Mouse (Mus musculus): ENCODE measurements around the gene AC161166.1. TPM values are rescaled to one million over a fixed set of nuclear protein-coding genes. Genes with fewer than 3 reads are reported as not detected.

The AC161166.1 gene
- polyA plus RNA-seq, 1 experiment from 2014 or later = not detected

DNA sequence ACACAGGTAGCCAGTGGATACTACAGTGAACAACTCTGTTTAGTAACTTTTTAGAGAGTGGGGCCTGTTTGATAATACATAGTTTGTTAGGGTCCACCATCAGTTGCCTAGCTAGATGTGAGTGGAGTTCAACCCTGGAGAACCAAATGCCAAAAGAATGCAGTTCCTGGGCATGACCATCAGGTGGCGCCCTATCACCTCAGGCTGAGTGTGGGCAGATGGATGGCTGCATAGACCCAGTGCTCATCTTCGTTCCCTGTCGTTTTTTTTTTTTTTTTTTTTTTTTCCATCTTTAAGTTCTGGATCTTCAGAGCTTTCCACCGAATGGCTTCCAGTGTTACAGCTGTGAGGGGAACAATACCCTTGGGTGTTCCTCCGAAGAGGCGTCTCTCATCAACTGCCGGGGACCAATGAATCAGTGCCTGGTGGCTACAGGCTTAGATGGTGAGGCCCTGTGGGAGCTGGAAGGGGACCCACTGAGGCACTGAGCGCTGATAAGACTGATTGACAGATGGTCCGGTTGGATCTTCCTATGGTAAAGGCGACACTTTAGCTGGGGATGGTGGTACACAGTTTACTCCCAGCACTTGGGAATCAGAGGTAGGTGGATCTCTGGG, 38.2 kb downstream of the AC161166.1 start:
- TF ChIP-seq EP300 (IDR thresholded peaks at IDR 0.05; ENCODE audit: low read depth) (no peak), CTCF (IDR thresholded peaks at IDR 0.05; ENCODE audit: low read depth) (peak; percentile 94)
- H3K4me3 ChIP-seq (ENCODE audit: low read depth, low read length) = no peak overlapping the region
- peaks cover 3% of the 10 kb centered on the region for H3K36me3 ChIP-seq (replicated peaks; ENCODE audit: insufficient read depth, low read length)
- no peak overlapping the region for H3K27ac ChIP-seq (ENCODE audit: low read depth)
- H3K9ac ChIP-seq (replicated peaks) = no peak overlapping the region
- peaks cover 3% of the 10 kb centered on the region; the same call in 1 of the 2 replicates for H3K9me3 ChIP-seq (ENCODE audit: low read length)
- no peak overlapping the region for H3K4me2 ChIP-seq (ENCODE audit: low read depth, low read length)
- ATAC-seq = peak; percentile 63
- H3K27me3 ChIP-seq (ENCODE audit: insufficient read depth, low read length) = no peaks in the 10 kb centered on the region; the same call in 1 of the 2 replicates
- WGBS (ENCODE audit: insufficient replicate concordance) = 58% methylated on average over 10 of the region's 10 CpGs
- no peaks in the 10 kb centered on the region for H3K4me1 ChIP-seq (ENCODE audit: insufficient read depth)
- peak; percentile 80 for DNase-seq

DNA sequence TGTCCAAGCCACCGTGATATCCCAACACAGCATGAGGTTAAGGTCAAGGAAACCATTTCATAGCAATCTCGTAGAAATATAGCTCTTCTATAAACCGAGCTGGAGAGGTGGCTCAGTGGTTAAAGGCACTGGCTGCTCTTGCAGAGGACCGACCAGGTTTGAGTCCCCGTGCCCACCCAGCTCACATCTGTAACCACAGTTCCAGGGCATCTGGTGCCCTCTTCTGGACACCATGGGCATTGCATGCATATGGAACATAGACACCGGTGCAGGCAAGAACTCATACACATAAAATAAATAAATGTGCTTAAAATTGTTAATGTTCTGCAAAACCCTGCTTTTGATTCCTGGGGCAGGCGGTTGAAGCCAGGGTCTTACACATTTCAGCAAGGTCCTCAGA, 39.3 kb downstream of the AC161166.1 start:
- no peak overlapping the region for H3K4me2 ChIP-seq (ENCODE audit: low read depth, low read length)
- H3K4me1 ChIP-seq (ENCODE audit: insufficient read depth) = no peaks in the 10 kb centered on the region
- WGBS (ENCODE audit: insufficient replicate concordance) = 75% methylated on average over 7 of the region's 7 CpGs
- H3K27me3 ChIP-seq (ENCODE audit: insufficient read depth, low read length) = no peaks in the 10 kb centered on the region
- TF ChIP-seq CTCF (IDR thresholded peaks at IDR 0.05; ENCODE audit: low read depth) = peak; percentile 83
- TF ChIP-seq EP300 (IDR thresholded peaks at IDR 0.05; ENCODE audit: low read depth) = no peak
- DNase-seq = peak; percentile 53
- H3K27ac ChIP-seq (ENCODE audit: low read depth) = no peak overlapping the region
- no peak overlapping the region for H3K9ac ChIP-seq (replicated peaks)
- peaks cover 9% of the 10 kb centered on the region for H3K36me3 ChIP-seq (replicated peaks; ENCODE audit: insufficient read depth, low read length)
- ATAC-seq = no peak
- H3K4me3 ChIP-seq (ENCODE audit: low read depth, low read length) = no peak overlapping the region
- peaks cover 3% of the 10 kb centered on the region; the same call in 1 of the 2 replicates for H3K9me3 ChIP-seq (ENCODE audit: low read length)

DNA sequence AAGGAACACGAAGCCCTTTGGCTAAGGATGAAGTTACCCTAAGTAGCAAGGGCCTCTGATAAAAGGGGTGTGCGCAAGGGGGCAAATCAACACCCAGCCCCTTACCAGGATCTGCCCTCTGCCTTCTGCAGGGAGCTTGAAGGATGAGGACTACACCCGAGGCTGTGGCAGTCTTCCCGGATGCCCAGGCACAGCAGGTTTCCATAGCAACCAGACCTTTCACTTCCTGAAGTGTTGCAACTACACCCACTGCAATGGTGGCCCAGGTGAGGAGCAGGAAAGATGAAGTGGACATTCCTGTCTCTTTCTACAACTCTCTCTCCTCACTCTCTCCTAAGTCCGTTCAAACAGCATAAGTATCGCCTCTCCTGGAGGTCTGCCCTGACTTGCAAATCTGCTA, 39.8 kb downstream of the AC161166.1 start:
- TF ChIP-seq CTCF (IDR thresholded peaks at IDR 0.05; ENCODE audit: low read depth) (no peak), EP300 (IDR thresholded peaks at IDR 0.05; ENCODE audit: low read depth) (no peak)
- Histone ChIP-seq H3K9me3 (ENCODE audit: low read length) (no peaks in the 10 kb centered on the region), H3K4me3 (ENCODE audit: low read depth, low read length) (no peak overlapping the region), H3K4me1 (ENCODE audit: insufficient read depth) (no peaks in the 10 kb centered on the region), H3K36me3 (replicated peaks; ENCODE audit: insufficient read depth, low read length) (peaks cover 9% of the 10 kb centered on the region), H3K4me2 (ENCODE audit: low read depth, low read length) (no peak overlapping the region), H3K27ac (ENCODE audit: low read depth) (no peak overlapping the region), H3K9ac (replicated peaks) (no peak overlapping the region), H3K27me3 (ENCODE audit: insufficient read depth, low read length) (no peaks in the 10 kb centered on the region)
- ATAC-seq (no peak), DNase-seq (no peak)
- WGBS (ENCODE audit: insufficient replicate concordance) = 78% methylated on average over 6 of the region's 6 CpGs

DNA sequence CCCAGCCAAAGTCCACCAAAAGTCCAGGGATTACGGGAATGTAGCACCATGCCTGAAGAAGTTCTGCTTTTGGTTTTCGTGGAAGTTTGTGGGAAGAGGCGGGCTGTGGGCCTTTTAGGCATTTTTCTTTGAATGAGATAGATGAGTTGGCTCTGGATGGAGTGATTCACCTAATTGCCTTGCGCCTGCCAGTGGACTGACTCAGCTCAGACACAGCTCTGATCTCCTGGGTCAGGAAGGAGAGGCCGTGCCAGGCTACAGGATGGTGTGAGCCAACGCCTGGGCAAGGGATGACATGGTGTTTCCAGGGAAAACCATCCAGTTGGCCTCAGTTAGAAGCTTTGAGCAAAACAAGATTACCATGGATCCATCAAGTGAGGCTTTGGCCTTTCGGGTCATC, 41.9 kb downstream of the AC161166.1 start:
- no peaks in the 10 kb centered on the region for H3K27me3 ChIP-seq (ENCODE audit: insufficient read depth, low read length)
- 84% methylated on average over 7 of the region's 7 CpGs for WGBS (ENCODE audit: insufficient replicate concordance)
- H3K27ac ChIP-seq (ENCODE audit: low read depth) = no peak overlapping the region
- TF ChIP-seq CTCF (IDR thresholded peaks at IDR 0.05; ENCODE audit: low read depth) = no peak
- no peak for TF ChIP-seq EP300 (IDR thresholded peaks at IDR 0.05; ENCODE audit: low read depth)
- H3K4me2 ChIP-seq (ENCODE audit: low read depth, low read length) = no peak overlapping the region
- H3K4me1 ChIP-seq (ENCODE audit: insufficient read depth) = no peaks in the 10 kb centered on the region
- no peak for DNase-seq
- no peak for ATAC-seq
- peaks cover 9% of the 10 kb centered on the region for H3K36me3 ChIP-seq (replicated peaks; ENCODE audit: insufficient read depth, low read length)
- H3K9ac ChIP-seq (replicated peaks) = no peak overlapping the region
- H3K4me3 ChIP-seq (ENCODE audit: low read depth, low read length) = no peak overlapping the region
- H3K9me3 ChIP-seq (ENCODE audit: low read length) = no peaks in the 10 kb centered on the region

DNA sequence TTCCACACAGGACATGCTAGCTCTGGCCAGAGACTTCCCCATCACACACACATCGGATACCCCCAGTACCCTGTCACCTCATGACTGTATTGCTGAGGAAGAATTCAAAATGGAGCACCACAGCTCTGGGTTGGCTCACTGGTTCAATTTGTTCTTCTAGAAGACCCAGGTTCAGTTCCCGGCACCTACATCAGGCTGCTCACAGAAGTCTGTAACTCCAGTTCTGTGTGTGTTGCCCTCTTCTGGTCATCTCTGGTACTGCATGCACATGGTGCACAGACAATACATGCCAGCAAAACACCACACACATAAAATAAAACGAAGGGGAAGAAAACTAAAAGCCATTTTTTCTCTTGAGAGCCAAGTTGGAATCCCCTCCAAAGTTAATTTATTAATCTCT, 43.1 kb downstream of the AC161166.1 start:
- no peaks in the 10 kb centered on the region for H3K9me3 ChIP-seq (ENCODE audit: low read length)
- no peaks in the 10 kb centered on the region for H3K4me1 ChIP-seq (ENCODE audit: insufficient read depth)
- H3K27ac ChIP-seq (ENCODE audit: low read depth) = no peak overlapping the region
- peaks cover 7% of the 10 kb centered on the region for H3K36me3 ChIP-seq (replicated peaks; ENCODE audit: insufficient read depth, low read length)
- TF ChIP-seq CTCF (IDR thresholded peaks at IDR 0.05; ENCODE audit: low read depth) (peak; percentile 73), EP300 (IDR thresholded peaks at IDR 0.05; ENCODE audit: low read depth) (no peak; the same call in 1 of the 2 replicates)
- ATAC-seq = no peak
- peak; percentile 36 for DNase-seq
- 85% methylated on average over 3 of the region's 3 CpGs for WGBS (ENCODE audit: insufficient replicate concordance)
- no peak overlapping the region for H3K9ac ChIP-seq (replicated peaks)
- no peak overlapping the region for H3K4me2 ChIP-seq (ENCODE audit: low read depth, low read length)
- no peak overlapping the region for H3K4me3 ChIP-seq (ENCODE audit: low read depth, low read length)
- no peaks in the 10 kb centered on the region for H3K27me3 ChIP-seq (ENCODE audit: insufficient read depth, low read length)

DNA sequence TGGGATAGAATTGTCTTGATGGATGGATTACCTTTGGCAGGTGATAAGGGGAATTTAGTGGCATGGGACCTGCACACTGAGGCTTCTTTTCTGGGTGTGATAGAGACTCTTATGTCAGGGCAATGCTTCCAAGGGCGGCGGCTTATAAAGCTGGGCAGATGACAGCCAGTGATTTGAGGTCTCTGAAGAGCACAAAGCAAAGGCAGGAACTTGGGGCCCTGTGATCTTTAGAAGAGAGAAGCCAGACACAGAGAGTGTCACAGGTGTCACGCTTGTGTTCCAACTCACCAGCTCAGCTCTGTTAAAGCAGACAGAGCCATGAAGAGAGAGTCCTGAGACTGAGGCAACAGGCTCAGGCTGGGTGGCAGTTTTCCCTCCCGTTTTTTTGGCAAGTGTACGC, 44.4 kb downstream of the AC161166.1 start:
- TF ChIP-seq EP300 (IDR thresholded peaks at IDR 0.05; ENCODE audit: low read depth) (no peak), CTCF (IDR thresholded peaks at IDR 0.05; ENCODE audit: low read depth) (no peak)
- H3K4me2 ChIP-seq (ENCODE audit: low read depth, low read length) = no peak overlapping the region
- H3K9ac ChIP-seq (replicated peaks) = no peak overlapping the region
- ATAC-seq (no peak), DNase-seq (no peak)
- peaks cover 7% of the 10 kb centered on the region for H3K36me3 ChIP-seq (replicated peaks; ENCODE audit: insufficient read depth, low read length)
- no peaks in the 10 kb centered on the region for H3K27me3 ChIP-seq (ENCODE audit: insufficient read depth, low read length)
- no peak overlapping the region for H3K27ac ChIP-seq (ENCODE audit: low read depth)
- no peaks in the 10 kb centered on the region for H3K9me3 ChIP-seq (ENCODE audit: low read length)
- no peaks in the 10 kb centered on the region for H3K4me1 ChIP-seq (ENCODE audit: insufficient read depth)
- no peak overlapping the region for H3K4me3 ChIP-seq (ENCODE audit: low read depth, low read length)
- WGBS (ENCODE audit: insufficient replicate concordance) = 82% methylated on average over 5 of the region's 5 CpGs

All from liver, postnatal 0 days (tissue).